Mouse (Mus musculus): ENCODE measurements around the gene Casz1. TPM values are rescaled to one million over a fixed set of nuclear protein-coding genes. Genes with fewer than 3 reads are reported as not detected.

The Casz1 gene
- total RNA-seq, 2 experiments from 2014 or later = 1.0 to 1.5 TPM

DNA sequence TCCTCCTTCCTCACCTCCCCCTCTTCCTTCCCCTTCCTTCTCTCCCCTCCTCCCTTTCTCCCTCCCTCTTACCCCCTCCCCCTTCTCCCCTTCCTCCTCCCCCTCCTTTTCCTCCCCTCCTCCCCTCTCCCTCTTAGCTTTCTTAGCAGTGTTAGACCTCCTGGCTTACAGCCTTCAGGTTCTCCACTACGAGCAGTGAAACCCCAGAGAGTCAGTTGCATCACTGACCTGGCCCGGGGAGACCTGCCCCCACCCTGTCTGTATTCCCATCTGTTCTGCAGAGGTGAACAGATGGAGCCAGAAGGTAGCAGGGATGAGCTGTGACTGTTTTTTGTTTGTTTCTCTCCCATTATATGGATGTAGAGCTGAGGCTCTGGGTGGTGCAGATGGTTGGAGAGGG is 49.9 kb downstream of the Casz1 start:
- H3K4me3 ChIP-seq = no peak overlapping the region
- intact Hi-C loops (cut with DNase I) = no loop called here

DNA sequence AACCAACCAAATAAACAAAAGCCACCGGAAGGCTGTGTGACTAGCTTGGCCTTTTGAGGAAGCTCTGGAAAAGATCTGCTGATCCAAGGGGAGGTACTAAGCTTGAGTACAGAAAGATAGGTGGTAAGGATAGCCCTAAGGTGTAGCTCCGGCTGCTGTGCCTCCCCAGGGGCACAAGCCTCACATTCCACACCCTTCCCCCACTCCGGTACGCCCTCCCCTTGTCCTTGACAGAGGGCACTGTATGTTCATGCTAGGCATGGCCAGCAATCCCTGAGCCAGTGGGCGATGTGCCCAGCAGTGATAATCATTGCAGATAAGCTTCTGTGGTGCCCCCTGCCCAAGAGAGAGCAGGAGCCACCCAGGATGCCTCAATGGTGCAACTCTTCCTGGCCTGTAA is 51.3 kb downstream of the Casz1 start:
- no peak for TF ChIP-seq CTCF (IDR thresholded peaks at IDR 0.05)
- intact Hi-C loops (cut with DNase I) = no loop called here
- no peak overlapping the region for H3K27ac ChIP-seq
- no peak overlapping the region for H3K4me3 ChIP-seq
- DNase-seq (ENCODE audit: extremely low spot score in 1 of 2, low spot score in 2 of 2) = no peak

More for the DNA sequence above, 49.9 kb downstream of the Casz1 start:
- H3K27ac ChIP-seq = no peak overlapping the region
- DNase-seq (ENCODE audit: extremely low spot score in 1 of 2, low spot score in 2 of 2) = no peak
- no peak for TF ChIP-seq CTCF (IDR thresholded peaks at IDR 0.05)

DNA sequence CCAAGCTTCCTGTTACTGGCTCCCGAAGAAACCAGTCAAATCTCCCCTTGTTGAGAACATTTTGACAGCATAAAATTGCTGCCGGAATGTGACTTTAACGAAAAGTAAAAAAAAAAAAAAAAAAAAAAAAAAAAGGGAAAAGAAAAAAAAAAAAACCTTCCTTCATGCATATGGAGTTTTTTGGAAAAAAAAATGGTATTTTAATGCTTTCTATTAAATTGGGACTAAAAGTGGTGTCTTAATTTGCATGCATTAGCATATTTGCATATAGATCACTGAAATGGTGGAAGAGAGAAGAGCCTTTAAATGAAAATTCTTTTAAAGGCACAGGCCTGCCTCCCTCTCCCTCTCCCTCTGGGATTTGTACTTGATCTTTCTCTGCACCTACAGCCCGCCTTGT is 52.0 kb downstream of the Casz1 start:
- Histone ChIP-seq H3K27ac (no peak overlapping the region), H3K4me3 (no peak overlapping the region)
- intact Hi-C loops (cut with DNase I) = no loop called here
- TF ChIP-seq CTCF (IDR thresholded peaks at IDR 0.05) = no peak
- DNase-seq (ENCODE audit: extremely low spot score in 1 of 2, low spot score in 2 of 2) = no peak

DNA sequence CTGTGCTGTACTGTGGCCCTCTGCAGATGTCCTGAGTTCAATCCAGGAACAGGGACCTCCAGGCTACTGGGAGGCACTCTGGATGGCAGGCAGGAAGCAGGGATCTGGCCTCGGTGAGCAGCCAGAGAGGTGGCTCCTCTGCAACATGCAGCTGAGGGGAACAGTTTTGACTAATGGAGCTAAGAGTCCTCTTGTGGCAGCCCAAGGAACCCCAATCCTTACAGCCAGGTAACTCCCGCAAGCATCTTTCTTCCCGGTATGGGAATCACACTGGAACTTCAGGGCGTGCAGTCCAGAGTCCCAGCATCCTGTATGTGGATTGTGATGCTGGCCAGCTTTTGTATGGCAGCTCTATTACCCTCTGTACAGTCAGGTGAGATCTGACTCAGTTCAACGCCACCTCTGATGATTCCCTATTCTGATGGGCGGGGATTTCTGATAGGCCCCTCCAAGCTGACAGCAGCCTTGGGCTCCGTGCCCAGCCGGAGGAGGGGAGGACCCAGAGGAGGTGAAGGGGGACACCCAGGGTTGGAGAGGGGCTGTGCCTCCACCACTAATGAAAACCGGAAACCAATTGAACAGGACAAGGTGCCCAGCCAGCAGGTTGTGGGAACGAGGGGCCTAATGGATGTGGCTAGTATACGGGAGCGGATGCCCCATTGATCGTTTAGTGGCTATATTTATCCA is 53.3 kb downstream of the Casz1 start:
- intact Hi-C loops (cut with DNase I) = no loop called here
- Histone ChIP-seq H3K4me3 (no peak overlapping the region), H3K27ac (no peak overlapping the region)
- DNase-seq (ENCODE audit: extremely low spot score in 1 of 2, low spot score in 2 of 2) = no peak
- TF ChIP-seq CTCF (IDR thresholded peaks at IDR 0.05) = no peak; the same call in 1 of the 2 replicates

DNA sequence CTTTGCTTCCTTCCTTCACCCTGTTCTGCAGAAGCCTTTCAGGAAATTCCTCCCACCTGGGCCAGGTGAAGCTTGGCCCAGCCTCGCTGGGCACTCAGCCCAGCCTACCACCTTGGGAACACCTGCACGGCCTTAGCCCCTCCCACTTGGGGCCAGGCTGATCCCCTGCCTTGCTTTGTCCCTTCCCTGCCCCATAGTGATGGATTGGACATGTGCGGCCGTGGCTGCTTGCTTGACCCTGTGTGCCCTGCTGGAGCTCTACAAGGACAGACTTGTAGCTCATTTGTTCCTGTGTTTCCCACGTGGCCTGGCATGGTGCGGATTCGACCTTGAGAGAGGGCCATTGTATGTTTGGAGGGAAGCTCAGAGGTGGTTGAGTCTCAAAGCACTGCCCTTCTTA is 54.0 kb downstream of the Casz1 start:
- Histone ChIP-seq H3K4me3 (no peak overlapping the region), H3K27ac (no peak overlapping the region)
- intact Hi-C loops (cut with DNase I) = no loop called here
- no peak for DNase-seq (ENCODE audit: extremely low spot score in 1 of 2, low spot score in 2 of 2)
- no peak for TF ChIP-seq CTCF (IDR thresholded peaks at IDR 0.05)

DNA sequence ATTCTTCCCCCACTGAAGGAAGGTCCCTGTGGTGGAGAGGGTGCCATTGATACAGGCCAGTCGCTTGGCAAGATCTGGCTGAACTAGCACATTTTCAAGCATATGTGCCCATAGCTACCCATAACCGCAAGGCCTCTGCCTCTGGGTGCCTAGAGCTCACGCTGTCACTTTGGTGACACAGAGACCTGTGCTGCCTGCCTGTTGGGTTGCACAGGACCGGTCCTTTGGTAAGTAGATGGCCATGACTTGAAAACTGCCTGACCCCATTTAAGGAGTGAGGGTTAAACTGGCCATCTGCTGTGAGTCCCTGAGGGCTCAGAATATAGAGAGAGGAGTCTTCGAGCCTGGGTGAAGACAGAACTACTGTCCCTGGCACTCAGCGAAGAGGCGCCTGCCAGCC is 55.2 kb downstream of the Casz1 start:
- Histone ChIP-seq H3K4me3 (no peak overlapping the region), H3K27ac (no peak overlapping the region)
- TF ChIP-seq CTCF (IDR thresholded peaks at IDR 0.05) = no peak
- intact Hi-C loops (cut with DNase I) = no loop called here
- DNase-seq (ENCODE audit: extremely low spot score in 1 of 2, low spot score in 2 of 2) = no peak

DNA sequence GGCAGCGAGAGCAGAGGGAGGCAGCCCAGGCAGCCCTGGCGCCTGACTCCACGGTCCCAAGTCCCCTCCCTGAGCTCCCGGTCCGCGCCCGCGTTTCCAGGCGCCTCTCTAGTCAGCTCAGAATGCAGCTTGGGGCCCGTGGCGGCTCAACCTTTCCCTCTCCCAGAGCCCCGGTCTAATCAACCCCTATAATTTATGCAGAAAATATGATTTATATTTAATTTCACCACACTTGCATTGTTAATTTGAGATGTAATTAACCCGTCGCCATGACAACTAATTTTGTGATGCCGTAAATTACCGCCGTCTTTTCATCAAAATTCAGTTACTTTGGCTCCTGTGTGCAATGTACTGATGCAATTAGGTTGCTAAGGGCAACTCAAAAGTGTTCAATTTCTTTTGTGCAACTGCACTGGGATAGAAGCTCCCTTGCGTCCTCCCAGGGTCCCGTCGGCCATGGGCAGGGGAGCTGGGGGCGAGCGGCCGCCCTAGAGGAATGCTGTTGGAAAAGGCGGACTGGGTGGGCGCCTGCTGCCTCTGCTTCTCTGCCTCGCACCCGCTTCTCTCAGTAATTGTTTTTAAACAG is 55.8 kb downstream of the Casz1 start:
- no peak for TF ChIP-seq CTCF (IDR thresholded peaks at IDR 0.05)
- Histone ChIP-seq H3K4me3 (no peak overlapping the region; the same call in 1 of the 2 replicates), H3K27ac (no peak overlapping the region)
- intact Hi-C loops (cut with DNase I) = no loop called here
- DNase-seq (ENCODE audit: extremely low spot score in 1 of 2, low spot score in 2 of 2) = no peak

DNA sequence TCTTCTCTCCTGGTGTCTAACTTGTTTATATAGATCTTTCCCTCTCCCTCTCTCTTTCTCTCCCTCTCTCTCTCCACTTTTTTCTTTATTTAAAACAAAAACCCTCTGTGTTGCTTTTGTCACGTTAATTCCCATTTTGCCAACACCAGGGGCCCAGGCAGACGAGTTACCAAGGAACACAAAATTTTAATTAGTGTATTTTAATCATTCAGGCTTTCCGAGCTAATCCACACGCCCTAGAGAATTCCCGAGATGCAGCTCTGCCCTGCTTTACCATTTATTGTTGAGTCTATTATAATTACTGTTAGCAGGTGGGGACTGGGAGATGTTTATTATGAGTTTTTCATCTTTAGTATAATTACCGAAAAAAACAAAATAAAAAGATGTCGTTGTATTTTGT is 56.4 kb downstream of the Casz1 start:
- no peak for DNase-seq (ENCODE audit: extremely low spot score in 1 of 2, low spot score in 2 of 2)
- no peak overlapping the region for H3K4me3 ChIP-seq
- TF ChIP-seq CTCF (IDR thresholded peaks at IDR 0.05) = no peak
- no peak overlapping the region for H3K27ac ChIP-seq
- intact Hi-C loops (cut with DNase I) = no loop called here

DNA sequence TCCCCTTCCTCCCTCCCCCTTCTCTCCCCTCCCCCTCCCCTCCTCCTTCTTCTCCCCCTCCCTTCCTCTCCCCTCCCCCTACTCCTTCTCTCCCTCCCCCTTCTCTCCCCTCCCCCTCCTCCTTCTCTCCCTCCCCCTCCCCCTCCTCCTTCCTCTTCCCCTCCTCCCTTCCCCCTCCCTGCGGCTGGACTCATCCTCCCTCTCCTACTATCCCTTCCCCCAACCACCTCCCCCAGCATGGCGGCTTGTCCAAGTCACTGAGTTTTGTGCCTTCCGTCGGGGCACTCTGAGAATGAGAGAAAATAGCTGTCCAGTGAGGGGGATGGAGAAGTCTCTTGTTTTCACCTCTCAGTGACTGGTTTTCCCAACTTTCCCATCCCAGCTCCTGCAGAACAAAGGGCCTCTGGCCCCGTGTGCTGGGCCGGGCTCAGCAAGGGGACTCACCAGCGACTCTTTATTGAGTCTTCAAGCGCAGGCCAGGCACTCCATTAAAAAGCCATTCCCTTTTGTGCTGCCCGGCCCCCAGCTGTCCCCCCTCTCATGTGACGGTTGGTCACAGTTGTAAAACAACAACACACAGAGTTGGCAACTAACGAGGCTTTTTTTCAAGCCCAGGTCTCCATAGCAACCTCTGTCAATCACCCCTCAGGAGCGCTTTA is 62.7 kb downstream of the Casz1 start:
- intact Hi-C loops (cut with DNase I) = no loop called here
- TF ChIP-seq CTCF (IDR thresholded peaks at IDR 0.05) = no peak

DNA sequence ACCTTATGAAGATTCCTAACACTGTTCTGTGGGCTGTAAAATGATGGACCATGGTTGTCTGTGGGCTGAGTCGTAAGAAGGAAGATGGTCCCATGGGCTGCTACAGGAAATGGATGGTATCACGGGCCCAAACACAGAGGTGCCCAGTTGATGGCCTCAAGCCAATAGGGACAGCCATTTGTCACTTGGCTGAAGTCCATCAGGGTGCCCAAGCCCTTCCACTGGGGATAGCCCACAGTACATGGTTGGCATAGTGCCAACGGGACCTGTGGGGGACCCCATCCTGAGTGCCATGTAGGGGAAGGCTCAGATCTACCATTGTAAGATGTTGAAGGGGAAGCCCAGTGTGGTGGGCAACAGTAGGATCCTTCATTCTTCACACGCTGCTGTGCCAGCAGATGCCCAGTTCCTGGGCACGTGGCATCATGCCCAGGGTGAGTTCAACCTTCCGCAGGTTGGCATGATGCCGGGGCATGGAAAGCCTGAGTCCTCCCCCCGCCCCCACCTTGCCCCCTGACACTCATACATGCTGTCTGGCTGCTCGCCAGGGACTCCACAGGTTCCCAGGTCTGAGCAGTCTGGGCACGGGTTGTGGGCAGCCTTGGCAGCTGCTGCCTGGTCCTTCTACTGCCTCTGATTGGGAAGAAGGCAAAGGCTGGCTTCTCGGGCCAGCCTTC is 63.6 kb downstream of the Casz1 start:
- no peak for DNase-seq (ENCODE audit: extremely low spot score in 1 of 2, low spot score in 2 of 2)
- intact Hi-C loops (cut with DNase I) = no loop called here
- H3K27ac ChIP-seq = no peak overlapping the region
- no peak for TF ChIP-seq CTCF (IDR thresholded peaks at IDR 0.05)
- no peak overlapping the region for H3K4me3 ChIP-seq

More for the DNA sequence above, 62.7 kb downstream of the Casz1 start:
- H3K27ac ChIP-seq = no peak overlapping the region
- H3K4me3 ChIP-seq = no peak overlapping the region
- DNase-seq (ENCODE audit: extremely low spot score in 1 of 2, low spot score in 2 of 2) = no peak

DNA sequence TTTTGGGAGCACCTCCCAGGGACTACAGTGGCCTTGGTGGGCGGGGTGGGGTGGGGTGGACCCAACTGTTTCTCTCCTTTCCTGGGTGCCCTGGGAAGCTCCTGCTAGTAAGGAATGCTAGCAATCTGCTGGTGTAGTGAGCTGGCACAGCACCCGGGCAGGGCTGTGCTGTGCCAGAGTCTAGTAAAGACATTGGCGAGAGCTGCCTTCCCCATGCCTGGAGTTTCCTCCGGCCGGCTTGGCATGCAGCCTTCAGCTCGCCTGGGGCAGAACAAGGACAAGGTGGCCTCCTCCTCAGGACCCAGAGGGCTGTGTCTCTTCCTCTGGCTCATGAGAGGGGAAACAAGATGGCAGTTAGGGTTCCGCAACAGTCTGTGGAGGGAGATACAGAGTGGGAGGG is 65.3 kb downstream of the Casz1 start:
- no peak overlapping the region for H3K4me3 ChIP-seq
- no peak for DNase-seq (ENCODE audit: extremely low spot score in 1 of 2, low spot score in 2 of 2)
- H3K27ac ChIP-seq = no peak overlapping the region
- intact Hi-C loops (cut with DNase I) = no loop called here
- no peak for TF ChIP-seq CTCF (IDR thresholded peaks at IDR 0.05)

DNA sequence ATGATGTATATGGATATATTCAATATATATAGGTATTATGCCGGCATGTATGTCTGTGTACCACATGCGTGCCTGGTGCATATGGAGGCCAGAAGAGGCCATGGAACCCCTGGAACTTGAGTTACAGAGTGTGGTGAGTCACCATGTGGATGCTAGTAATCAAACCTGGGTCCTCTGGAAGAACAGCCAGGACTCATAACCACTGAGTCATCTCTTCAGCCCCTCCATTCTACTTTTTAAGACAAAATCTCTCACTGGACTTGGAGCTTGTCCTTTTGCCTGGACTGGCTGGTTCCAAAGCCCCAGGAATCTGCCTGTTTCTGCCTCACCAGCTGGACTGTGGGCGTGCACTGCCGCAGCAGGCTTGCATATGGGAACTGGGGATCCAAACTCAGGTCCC is 66.3 kb downstream of the Casz1 start:
- Histone ChIP-seq H3K4me3 (no peak overlapping the region), H3K27ac (no peak overlapping the region)
- no peak for DNase-seq (ENCODE audit: extremely low spot score in 1 of 2, low spot score in 2 of 2)
- intact Hi-C loops (cut with DNase I) = no loop called here
- no peak for TF ChIP-seq CTCF (IDR thresholded peaks at IDR 0.05)

All from left cerebral cortex, adult 2 months (tissue).